Mouse (Mus musculus) myocyte (in vitro differentiated cells): ENCODE data around the gene Begain.
A peak's percentile ranks its signal among the peaks of the same experiment; 100 is the strongest.

Experiments
- MAX ChIP-seq: IDR thresholded peaks from one replicate; pipeline ENCODE4 v1.6.1; 2011; ENCODE audit warnings: low read depth, mild to moderate bottlenecking, control low read depth
- REST ChIP-seq: IDR thresholded peaks from one replicate; pipeline ENCODE4 v1.6.1; 2011; ENCODE audit warnings: mild to moderate bottlenecking, control low read depth, moderate library complexity; ENCODE audit not compliant: insufficient read depth, insufficient read length

GRCm38 (mm10) chr12:108994436-108995031 is 73.5 kb downstream of the Begain start:
- TF ChIP-seq MAX (no peak), REST (peak; percentile 79)
